Mouse (Mus musculus) yolk sac, embryonic 10.5 days (tissue): Measurements from ENCODE around the gene Mmp13.
"Not testable (repeated sequence)": the region's sequence is repeated elsewhere in the genome, so short reads cannot be mapped to it uniquely, and the experiment has no call there.

Experiments used
- DNase-seq: peaks from one replicate; pipeline ENCODE4 v3.0.0-alpha.2; 2017; ENCODE audit warnings: low spot score

Mmp13 gene

GRCm38 (mm10) chr9:7272214-7272613, at the start of gene Mmp13:
Mmp13 (plus strand) TSS chr9:7272514.
- DNase-seq, result no peak

- DNase-seq, result no peak
Measured at GRCm38 (mm10) chr9:7238619-7239018, 33.7 kb upstream of the Mmp13 start.

GRCm38 (mm10) chr9:7239967-7240366, 32.3 kb upstream of the Mmp13 start:
- DNase-seq, result no peak

GRCm38 (mm10) chr9:7252797-7253654, 19.3 kb upstream of the Mmp13 start:
- DNase-seq, result no peak

GRCm38 (mm10) chr9:7261667-7262066, 10.6 kb upstream of the Mmp13 start:
- no peak for DNase-seq

GRCm38 (mm10) chr9:7270071-7270470, 2.2 kb upstream of the Mmp13 start:
- no peak for DNase-seq

- DNase-seq, result no peak
Measured at GRCm38 (mm10) chr9:7282565-7283302, 10.4 kb downstream of the Mmp13 start.

- DNase-seq, result not testable (repeated sequence)
Measured at GRCm38 (mm10) chr9:7283303-7283684, 11.0 kb downstream of the Mmp13 start.

GRCm38 (mm10) chr9:7289501-7289900, 17.2 kb downstream of the Mmp13 start:
- no peak for DNase-seq

GRCm38 (mm10) chr9:7289901-7290300, 17.6 kb downstream of the Mmp13 start:
- no peak for DNase-seq

GRCm38 (mm10) chr9:7292132-7292531, 19.8 kb downstream of the Mmp13 start:
- no peak for DNase-seq

- no peak for DNase-seq
Measured at GRCm38 (mm10) chr9:7331847-7332246, 59.5 kb downstream of the Mmp13 start.
